Mouse (Mus musculus) gastrocnemius, postnatal 14 days (tissue): ENCODE results near the gene Fam124b. TPM values are rescaled to one million over a fixed set of nuclear protein-coding genes. Genes with fewer than 3 reads are reported as not detected.
A peak's percentile ranks its signal among the peaks of the same experiment; 100 is the strongest.

ENCODE experiments used
- DNase-seq: peaks from one replicate; pipeline ENCODE4 v3.0.0; 2021; ENCODE audit warnings: mixed read lengths
- intact Hi-C: fragments of 180-260 bp; cut with DNase I; formaldehyde crosslinking; loops from one replicate; pipeline ENCODE4 v1.15.1; 2025; ENCODE audit warnings: low total_unique reads
- total RNA-seq, 2 experiments: library from RNA; stranded (reverse); gene quantifications; 2 replicates each; pipeline ENCODE4 v1.2.3; 2021

The Fam124b gene
- total RNA-seq, 2 experiments from 2014 or later, result 2.6 to 3.7 TPM

GRCm38 (mm10) chr1:80180767-80181413 lies 37.4 kb downstream of the Fam124b start:
- DNase-seq, result peak; percentile 11

DNA sequence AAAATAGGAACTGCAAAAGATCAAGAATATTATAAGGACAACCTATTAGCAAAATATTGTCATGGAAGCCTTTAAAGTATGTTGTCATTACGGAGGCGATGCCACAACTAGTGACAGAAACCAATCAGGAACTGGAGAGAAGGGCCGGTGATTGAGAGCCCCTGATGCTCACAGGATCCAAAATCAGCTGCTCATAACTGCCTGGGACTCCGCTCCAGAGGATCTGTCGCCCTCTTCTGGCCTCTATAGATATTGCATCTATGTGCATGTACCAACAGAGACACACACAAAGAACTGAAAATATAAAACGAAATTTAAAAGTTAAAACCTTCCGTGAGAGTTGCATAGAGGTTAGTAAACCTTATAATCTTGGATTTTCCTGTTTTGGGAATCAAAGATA lies 38.1 kb downstream of the Fam124b start:
- no peak for DNase-seq
- intact Hi-C loops, result loop anchor here (5.0 to 10.0 kb wide), 3 partner anchors 65 to 337 kb away; no protein-coding TSS in a partner anchor

More at GRCm38 (mm10) chr1:80180767-80181413, 37.4 kb downstream of the Fam124b start:
- intact Hi-C loops, result loop anchor here (5.0 to 10.0 kb wide), 3 partner anchors 64 to 336 kb away; no protein-coding TSS in a partner anchor

GRCm38 (mm10) chr1:80177651-80178382 lies 40.5 kb downstream of the Fam124b start:
- no peak for DNase-seq
- intact Hi-C loops, result loop anchor here (10.0 kb wide), 1 partner anchor 393 kb away; no protein-coding TSS in a partner anchor

DNA sequence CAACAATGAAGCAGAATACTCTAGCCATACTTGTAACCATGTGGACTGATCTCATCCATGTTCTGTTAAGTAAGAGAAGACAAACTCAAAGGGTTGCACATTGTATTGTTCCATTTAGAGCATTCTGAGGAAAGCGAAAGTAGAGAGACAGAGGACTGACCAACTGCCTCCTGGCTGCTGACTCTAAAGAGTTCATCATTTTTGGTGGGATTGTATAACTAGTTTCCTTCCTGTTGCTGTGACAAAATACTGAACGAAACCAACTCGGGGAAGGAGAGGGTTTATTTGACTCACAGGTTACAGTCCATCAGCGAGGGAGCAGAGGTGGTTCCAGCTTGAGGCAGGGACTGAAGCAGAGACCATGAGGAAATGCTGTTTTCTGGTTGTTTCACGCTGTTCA lies 50.6 kb downstream of the Fam124b start:
- DNase-seq, result no peak

DNA sequence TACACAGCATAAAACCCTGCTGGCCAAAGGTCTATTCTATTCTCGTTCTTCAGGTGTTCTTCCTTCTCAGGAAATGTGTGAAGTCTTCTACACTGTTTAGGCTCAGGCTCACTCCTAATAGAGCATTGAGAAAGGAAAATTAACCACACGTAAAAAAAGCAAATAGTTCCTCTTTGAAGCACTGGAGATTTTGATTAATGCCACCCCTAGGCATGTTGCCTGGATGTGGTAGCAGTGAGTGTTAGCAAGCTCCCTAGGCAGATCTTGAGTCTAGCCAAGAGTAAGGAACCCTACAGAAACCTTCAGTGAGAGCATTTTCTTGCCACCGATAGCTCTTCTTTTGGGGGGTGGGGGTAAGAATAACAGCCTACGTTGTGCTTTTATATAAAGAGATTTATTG lies 51.7 kb downstream of the Fam124b start:
- intact Hi-C loops, result no loop called here
- no peak for DNase-seq

More for the DNA sequence above, 50.6 kb downstream of the Fam124b start:
- intact Hi-C loops, result no loop called here

DNA sequence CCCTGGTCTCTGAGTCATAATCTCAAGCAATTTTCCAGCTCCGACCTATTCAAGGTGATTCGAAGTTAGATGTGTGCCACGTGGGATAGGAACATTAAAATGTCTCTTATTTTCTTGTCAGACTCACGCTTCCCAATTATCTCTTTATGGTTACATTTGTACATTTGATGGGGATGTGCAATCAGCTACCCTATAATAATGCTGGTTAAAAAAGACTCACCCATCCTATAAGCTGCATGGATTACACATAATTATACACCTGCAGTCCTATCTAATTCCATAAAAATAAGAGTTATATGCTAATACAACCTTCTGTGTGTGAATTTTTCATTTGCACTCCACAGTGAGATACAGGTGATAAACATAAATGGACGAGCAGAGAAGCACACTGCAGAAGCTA lies 52.9 kb downstream of the Fam124b start:
- intact Hi-C loops, result no loop called here

DNA sequence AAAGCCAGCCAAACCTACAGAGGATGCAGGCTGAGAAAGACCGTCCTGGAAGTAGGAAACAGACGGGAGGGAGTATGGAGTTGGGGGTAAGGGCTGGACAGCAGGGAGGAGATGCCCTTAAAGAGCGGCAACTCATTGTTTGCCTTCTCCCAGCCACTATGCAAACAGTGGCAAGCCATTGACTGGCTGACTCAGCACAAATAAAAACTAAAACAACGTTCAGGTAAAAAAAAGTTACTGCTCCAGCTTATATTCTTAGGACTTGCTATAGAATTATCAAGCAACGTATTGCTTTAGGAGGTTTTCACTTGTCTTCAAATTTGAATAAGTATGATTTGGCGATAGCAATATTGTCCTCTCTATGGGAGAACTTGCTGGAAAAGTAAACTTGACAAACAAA lies 55.3 kb downstream of the Fam124b start:
- no peak for DNase-seq
- intact Hi-C loops, result no loop called here

More for the DNA sequence above, 52.9 kb downstream of the Fam124b start:
- no peak for DNase-seq

DNA sequence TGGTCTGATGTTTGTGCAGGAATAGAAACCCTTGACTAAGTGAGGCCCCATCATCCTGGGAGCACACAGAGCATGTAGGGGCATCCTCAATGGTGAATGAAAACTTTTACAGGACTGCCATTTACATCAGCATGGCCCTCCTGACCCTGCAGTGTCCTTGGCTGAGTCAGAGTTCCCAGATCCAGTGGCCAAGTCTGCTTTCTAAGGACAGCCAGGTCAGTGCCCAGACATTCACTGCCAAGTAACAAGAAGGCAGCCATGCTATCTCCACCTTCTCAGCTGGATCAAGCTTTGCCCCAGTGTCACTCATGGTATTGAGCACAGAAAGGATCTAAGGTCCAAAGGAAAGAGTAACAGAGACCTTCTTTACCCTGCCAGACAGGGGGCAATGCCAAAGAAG lies 58.7 kb downstream of the Fam124b start:
- no peak for DNase-seq
- intact Hi-C loops, result no loop called here

- intact Hi-C loops, result no loop called here
These were observed 63.4 kb downstream of the Fam124b start for GRCm38 (mm10) chr1:80154902-80155301.

GRCm38 (mm10) chr1:80153125-80153716 lies 65.1 kb downstream of the Fam124b start:
- no peak for DNase-seq
- intact Hi-C loops, result no loop called here

More at GRCm38 (mm10) chr1:80154902-80155301, 63.4 kb downstream of the Fam124b start:
- DNase-seq, result no peak

- intact Hi-C loops, result no loop called here
- no peak for DNase-seq
These were observed 67.6 kb downstream of the Fam124b start for GRCm38 (mm10) chr1:80150681-80151080.

Other genes with a start within 250 kb of the Fam124b start
- 100 to 1,000 TPM; 164 to 167 TPM for gene Cul3, start 122.0 kb upstream of the Fam124b start, total RNA-seq
- gene Gm45261, start 243.0 kb upstream of the Fam124b start, total RNA-seq, result not detected